Mouse (Mus musculus) embryonic fibroblast, embryonic 13.5 days (primary cell): Measurements from ENCODE around the gene Vipr2. TPM values are rescaled to one million over a fixed set of nuclear protein-coding genes. Genes with fewer than 3 reads are reported as not detected.

Experiments used
- H3K27ac ChIP-seq: 2 replicates; pipeline ENCODE4 v1.5.1; 2012; ENCODE audit warnings: low read length, control low read depth, inconsistent platforms; ENCODE audit not compliant: insufficient read depth
- H3K4me1 ChIP-seq: 2 replicates; pipeline ENCODE4 v1.6.1; 2011; ENCODE audit warnings: low read length; ENCODE audit not compliant: control insufficient read depth, insufficient read depth
- H3K4me3 ChIP-seq: 2 replicates; pipeline ENCODE4 v1.5.1; 2011; ENCODE audit warnings: mild to moderate bottlenecking, control low read depth, low read length; ENCODE audit not compliant: insufficient read depth
- CTCF ChIP-seq: IDR thresholded peaks from 2 replicates; pipeline ENCODE4 v1.5.1; 2011; ENCODE audit warnings: mild to moderate bottlenecking, control low read depth, low read length, moderate library complexity, borderline replicate concordance; ENCODE audit not compliant: insufficient read depth
- POLR2A ChIP-seq: IDR thresholded peaks from 2 replicates; pipeline ENCODE4 v1.6.1; 2011; ENCODE audit warnings: low read depth, mild to moderate bottlenecking, control low read depth, low read length, moderate library complexity
- polyA plus RNA-seq: library from polyadenylated mRNA; stranded (reverse); fragments of >200 nt; gene quantifications from 2 replicates; pipeline ENCODE4 v1.2.4, GENCODE M21; 2011; ENCODE audit warnings: low read depth; ENCODE audit not compliant: missing spikeins, insufficient read length

The Vipr2 gene
- polyA plus RNA-seq, 1 experiment: 0.51 TPM

GRCm38 (mm10) chr12:116119001-116119400, 41.5 kb downstream of the Vipr2 start:
- no peaks in the 10 kb centered on the region for H3K4me1 ChIP-seq
- TF ChIP-seq POLR2A (no peak), CTCF (no peak)
- no peak overlapping the region for H3K27ac ChIP-seq
- no peak overlapping the region for H3K4me3 ChIP-seq

- Histone ChIP-seq H3K4me1 (no peaks in the 10 kb centered on the region), H3K4me3 (no peak overlapping the region), H3K27ac (no peak overlapping the region)
- TF ChIP-seq CTCF (no peak), POLR2A (no peak)
Observed at GRCm38 (mm10) chr12:116123786-116124185, 46.3 kb downstream of the Vipr2 start.

GRCm38 (mm10) chr12:116130936-116131335, 53.4 kb downstream of the Vipr2 start:
- no peak overlapping the region for H3K4me3 ChIP-seq
- no peaks in the 10 kb centered on the region for H3K4me1 ChIP-seq
- H3K27ac ChIP-seq: no peak overlapping the region
- no peak for TF ChIP-seq CTCF
- TF ChIP-seq POLR2A: no peak

GRCm38 (mm10) chr12:116132909-116133308, 55.4 kb downstream of the Vipr2 start:
- H3K4me1 ChIP-seq: no peaks in the 10 kb centered on the region
- TF ChIP-seq CTCF (no peak), POLR2A (no peak)
- H3K27ac ChIP-seq: no peak overlapping the region
- H3K4me3 ChIP-seq: no peak overlapping the region

- Histone ChIP-seq H3K27ac (no peak overlapping the region), H3K4me3 (no peak overlapping the region), H3K4me1 (no peaks in the 10 kb centered on the region)
- TF ChIP-seq CTCF (no peak), POLR2A (no peak)
Observed at GRCm38 (mm10) chr12:116135906-116136305, 58.4 kb downstream of the Vipr2 start.

- no peak overlapping the region for H3K27ac ChIP-seq
- no peaks in the 10 kb centered on the region for H3K4me1 ChIP-seq
- TF ChIP-seq CTCF (no peak), POLR2A (no peak)
- H3K4me3 ChIP-seq: no peak overlapping the region
Observed at GRCm38 (mm10) chr12:116138322-116139205, 61.0 kb downstream of the Vipr2 start.

- no peak overlapping the region for H3K4me3 ChIP-seq
- H3K4me1 ChIP-seq: no peaks in the 10 kb centered on the region
- H3K27ac ChIP-seq: no peak overlapping the region
- TF ChIP-seq CTCF: no peak
- TF ChIP-seq POLR2A: no peak
Observed at GRCm38 (mm10) chr12:116140605-116141004, 63.1 kb downstream of the Vipr2 start.

GRCm38 (mm10) chr12:116141816-116142215, 64.3 kb downstream of the Vipr2 start:
- Histone ChIP-seq H3K4me1 (no peaks in the 10 kb centered on the region), H3K4me3 (no peak overlapping the region), H3K27ac (no peak overlapping the region)
- no peak for TF ChIP-seq CTCF
- no peak for TF ChIP-seq POLR2A

- H3K4me3 ChIP-seq: no peak overlapping the region
- no peak overlapping the region for H3K27ac ChIP-seq
- TF ChIP-seq POLR2A: no peak
- no peak for TF ChIP-seq CTCF
- H3K4me1 ChIP-seq: no peaks in the 10 kb centered on the region
Observed at GRCm38 (mm10) chr12:116142464-116142863, 64.9 kb downstream of the Vipr2 start.

GRCm38 (mm10) chr12:116145246-116145645, 67.7 kb downstream of the Vipr2 start:
- TF ChIP-seq POLR2A (no peak), CTCF (no peak)
- H3K27ac ChIP-seq: no peak overlapping the region
- no peaks in the 10 kb centered on the region for H3K4me1 ChIP-seq
- H3K4me3 ChIP-seq: no peak overlapping the region

- no peaks in the 10 kb centered on the region for H3K4me1 ChIP-seq
- no peak overlapping the region for H3K27ac ChIP-seq
- no peak overlapping the region for H3K4me3 ChIP-seq
- TF ChIP-seq CTCF (no peak), POLR2A (no peak)
Observed at GRCm38 (mm10) chr12:116145686-116146085, 68.2 kb downstream of the Vipr2 start.
